Mouse (Mus musculus): ENCODE measurements around the gene Creg2. TPM values are rescaled to one million over a fixed set of nuclear protein-coding genes. Genes with fewer than 3 reads are reported as not detected.

Gene Creg2
- polyA plus RNA-seq (2017; shearing (Covaris generic)), result not detected

DNA sequence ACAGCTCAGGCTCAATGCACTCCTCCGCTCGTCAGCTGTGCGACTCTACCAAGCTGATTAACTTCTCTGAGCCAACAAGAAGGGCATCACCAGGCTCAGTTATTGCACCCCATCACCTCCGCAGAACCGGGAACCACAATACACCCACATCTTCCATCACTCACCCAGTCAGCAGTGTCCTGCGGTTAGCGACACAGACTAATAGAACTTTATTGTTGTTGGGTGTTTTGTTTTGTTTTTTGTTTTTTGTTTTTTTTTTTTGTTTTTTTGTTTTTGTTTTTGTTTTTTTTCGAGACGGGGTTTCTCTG, at the start of gene Creg2:
TSS of gene Creg2 (minus strand) at position 234 of the 308 bp plus-strand sequence.

DNA sequence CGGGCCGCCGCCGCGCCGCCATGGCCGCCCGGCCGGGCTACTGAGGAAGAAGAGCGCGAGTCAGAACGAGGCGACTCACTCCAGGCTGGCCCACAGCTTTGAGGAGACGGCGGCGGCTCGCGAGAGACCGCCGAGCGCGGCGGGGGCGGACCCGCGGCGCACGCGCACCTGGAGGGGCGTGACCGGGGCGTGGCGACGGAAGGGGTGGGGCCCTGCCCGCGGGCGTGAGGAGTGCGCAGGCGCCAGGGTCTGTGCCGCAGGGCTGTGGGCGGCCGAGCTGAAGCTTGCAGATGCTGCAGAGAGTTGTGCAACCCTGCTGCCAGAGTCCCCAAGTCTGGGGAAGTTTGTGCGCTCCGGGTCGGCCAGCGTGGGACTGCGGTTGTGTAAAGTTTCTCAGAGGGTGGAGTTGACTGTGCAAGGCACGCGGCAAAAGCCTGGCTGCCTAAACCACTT, 74.0 kb downstream of the Creg2 start, which contains the start of gene Rnf149:
TSS of gene Rnf149 (minus strand) at position 153 of the 453 bp plus-strand sequence.

Other genes with a start within 250 kb of the Creg2 start
- 1.7 TPM for gene Tbc1d8, start 172.7 kb downstream of the Creg2 start, polyA plus RNA-seq (2017; shearing (Covaris generic))
- 8.8 TPM for gene Cnot11, start 116.5 kb downstream of the Creg2 start, polyA plus RNA-seq (2017; shearing (Covaris generic))
- gene Rnf149, start 74.1 kb downstream of the Creg2 start, polyA plus RNA-seq (2017; shearing (Covaris generic)), result 6.4 TPM
- not detected for gene Rfx8, start 69.5 kb upstream of the Creg2 start, polyA plus RNA-seq (2017; shearing (Covaris generic))
- gene Gm3646, start 153.9 kb upstream of the Creg2 start, polyA plus RNA-seq (2017; shearing (Covaris generic)), result not detected
- 12.2 TPM for gene Map4k4, start 249.4 kb upstream of the Creg2 start, polyA plus RNA-seq (2017; shearing (Covaris generic))

Measured in activated CD4-positive, CD25-positive, alpha-beta regulatory T cell, adult 9 weeks (primary cell).